Mouse (Mus musculus) frontal cortex, adult (tissue): ENCODE measurements around the gene Gm3371.
"Not testable (repeated sequence)": the region's sequence is repeated elsewhere in the genome, so short reads cannot be mapped to it uniquely, and the experiment has no call there.

Source experiments
- ATAC-seq: cut with Nextera tagmentation; 2 replicates; pipeline ENCODE4 v1.9.2; 2017; ENCODE audit warnings: mild to moderate bottlenecking, moderate library complexity, mixed read lengths; ENCODE audit not compliant: low TSS enrichment

The Gm3371 gene

GRCm38 (mm10) chr14:44410588-44410987 is at the start of gene Gm3371:
Gene Gm3371, minus strand, starts transcription at chr14:44410688.
- ATAC-seq, result not testable (repeated sequence)

DNA sequence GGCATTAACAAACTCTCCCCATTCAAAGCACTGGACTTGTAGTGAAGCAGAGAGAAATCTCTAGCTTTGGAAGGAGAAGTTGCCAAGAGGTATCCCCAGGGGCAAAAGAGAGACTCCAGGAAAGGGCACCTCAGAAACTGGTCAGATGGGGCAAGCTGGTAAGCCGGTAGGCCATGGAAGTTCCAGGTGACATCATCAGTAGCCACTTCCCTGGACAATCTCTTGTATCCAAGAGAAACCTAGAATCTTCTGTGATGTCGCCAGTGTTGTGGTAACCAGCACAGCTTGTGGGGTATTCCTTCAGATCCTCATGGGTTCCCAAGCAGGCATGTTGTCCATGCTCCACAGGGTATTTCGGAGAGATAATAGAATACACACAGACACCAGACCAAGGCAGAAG is 22.8 kb upstream of the Gm3371 start, which contains the start of gene Gm8232:
Gm8232 (plus strand) TSS at position 301 of the 400 bp plus-strand sequence.
- not testable (repeated sequence) for ATAC-seq

DNA sequence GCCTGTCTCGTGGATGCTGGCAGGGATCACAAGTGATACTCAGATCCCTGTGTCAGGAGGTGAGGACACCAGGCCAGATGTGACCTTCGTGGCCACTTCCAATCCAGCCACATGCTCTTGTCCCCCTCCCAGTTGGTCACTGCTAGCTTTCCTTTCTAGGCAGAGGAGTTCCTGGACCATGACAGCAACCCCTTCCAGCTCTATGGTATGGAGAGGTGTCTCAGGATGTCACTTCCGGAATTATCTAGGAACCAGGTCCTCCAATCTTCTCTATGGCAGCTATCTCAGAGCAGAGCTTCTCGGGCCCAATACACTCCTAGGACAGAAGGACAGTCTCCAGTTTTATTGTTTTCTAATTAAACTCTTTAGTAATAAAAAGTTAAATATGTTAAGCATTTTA is 26.3 kb downstream of the Gm3371 start:
- not testable (repeated sequence) for ATAC-seq

DNA sequence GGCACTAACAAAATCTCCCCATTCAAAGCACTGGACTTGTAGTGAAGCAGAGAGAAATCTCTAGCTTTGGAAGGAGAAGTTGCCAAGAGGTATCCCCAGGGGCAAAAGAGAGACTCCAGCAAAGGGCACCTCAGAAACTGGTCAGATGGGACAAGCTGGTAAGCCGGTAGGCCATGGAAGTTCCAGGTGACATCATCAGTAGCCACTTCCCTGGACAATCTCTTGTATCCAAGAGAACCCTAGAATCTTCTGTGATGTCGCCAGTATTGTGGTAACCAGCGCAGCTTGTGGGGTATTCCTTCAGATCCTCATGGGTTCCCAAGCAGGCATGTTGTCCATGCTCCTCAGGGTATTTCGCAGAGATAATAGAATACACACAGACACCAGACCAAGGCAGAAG is 45.4 kb downstream of the Gm3371 start, which contains the start of gene Gm8229:
Gm8229 (plus strand) TSS at position 301 of the 400 bp plus-strand sequence.
- not testable (repeated sequence) for ATAC-seq

DNA sequence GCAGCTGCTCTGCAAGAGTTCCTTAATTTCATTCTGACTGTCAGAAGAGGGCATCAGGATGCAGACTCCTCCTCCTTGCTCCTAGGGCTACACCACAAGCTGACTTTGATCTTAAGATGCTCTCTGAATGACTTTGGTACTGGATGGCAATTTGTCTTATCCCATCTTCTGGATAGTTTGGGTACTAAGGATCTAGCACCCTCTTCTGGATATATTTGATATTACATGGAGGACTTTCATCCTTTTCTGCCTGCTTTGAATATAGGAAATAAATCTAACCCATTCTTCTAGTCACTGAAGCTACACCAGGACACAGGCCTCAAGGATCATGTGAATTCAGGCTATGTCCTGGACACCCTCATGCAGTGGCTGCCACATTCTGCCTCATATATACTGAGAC is 48.2 kb downstream of the Gm3371 start:
- not testable (repeated sequence) for ATAC-seq

DNA sequence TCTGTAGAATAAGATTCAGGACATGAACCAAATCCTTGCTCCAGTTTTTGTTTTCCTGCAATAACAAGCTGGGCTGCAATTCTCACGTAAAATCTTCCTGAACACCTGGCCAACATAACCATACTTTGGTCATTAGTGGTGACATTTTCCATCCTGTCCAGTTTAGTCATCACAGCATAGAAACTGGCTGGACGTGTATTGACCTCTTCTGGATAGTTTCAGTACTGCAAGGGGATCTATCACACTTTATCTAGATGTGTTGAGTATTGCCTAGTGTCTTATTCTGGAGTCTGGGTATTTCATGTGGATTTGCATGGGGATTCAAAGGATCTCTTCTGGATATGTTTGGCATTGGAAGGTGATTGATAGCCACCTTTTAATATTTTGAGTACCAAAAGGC is 49.1 kb downstream of the Gm3371 start:
- not testable (repeated sequence) for ATAC-seq
